Mouse (Mus musculus) cerebellum, postnatal 25 days (tissue): Measurements from ENCODE around the gene Zfp644.
"Not testable (repeated sequence)": the region's sequence is repeated elsewhere in the genome, so short reads cannot be mapped to it uniquely, and the experiment has no call there.

ENCODE experiments used
- DNase-seq, 2 experiments: peaks; one replicate each; pipeline ENCODE4 v3.0.0; 2021; ENCODE audit warnings: mixed read lengths in 2 of 2

Zfp644 gene

DNA sequence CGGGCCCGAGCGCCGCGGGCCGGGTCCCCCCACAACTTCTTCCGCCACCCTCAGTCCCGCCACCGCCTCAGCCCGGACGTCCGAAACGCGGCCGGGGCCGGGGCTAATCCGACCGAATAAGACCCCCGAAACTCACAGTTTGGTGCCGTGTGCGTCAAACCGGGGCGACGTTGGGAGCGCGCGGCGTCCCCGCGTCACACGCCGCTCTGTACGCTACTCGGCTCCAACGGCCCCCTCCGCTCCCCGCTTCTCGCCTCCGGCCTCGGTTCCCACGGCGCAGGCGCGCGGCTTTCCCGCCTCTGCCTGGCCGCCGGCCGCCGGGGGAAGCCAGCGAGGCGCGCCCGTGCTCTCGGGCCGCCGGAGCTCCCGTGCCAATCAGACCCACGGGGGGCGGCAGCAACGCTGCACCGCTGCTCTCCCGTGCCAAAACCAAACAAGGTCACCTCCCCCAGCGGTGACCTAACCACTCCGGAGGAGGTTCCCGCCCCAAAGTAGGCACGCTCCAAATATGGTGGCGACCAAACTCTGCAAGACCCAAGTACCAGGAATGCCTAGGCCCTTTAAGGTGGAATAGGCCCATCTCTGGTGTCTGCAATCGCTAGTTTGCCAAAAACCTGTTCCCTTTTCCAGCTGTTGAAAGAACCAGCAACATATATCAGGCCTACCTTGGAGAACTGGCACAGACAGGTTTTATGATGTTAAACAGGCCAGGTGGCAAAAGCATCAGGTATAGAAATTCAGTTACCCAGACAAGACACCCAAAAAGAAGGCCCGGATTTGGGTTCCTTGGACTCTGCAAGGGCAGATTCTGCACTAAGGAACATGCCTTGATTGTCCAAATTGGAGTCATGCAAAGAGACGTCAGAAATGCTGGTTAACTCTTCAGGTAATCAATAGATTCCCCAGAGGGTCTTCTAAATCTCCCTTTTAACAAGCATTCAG is at the start of gene Zfp644:
Zfp644 (minus strand) TSS at position 892 of the 942 bp plus-strand sequence.
- peak; percentile 93 to 95 for DNase-seq

GRCm38 (mm10) chr5:106739716-106740115 is 42.6 kb upstream of the Zfp644 start:
- no peak for DNase-seq

DNA sequence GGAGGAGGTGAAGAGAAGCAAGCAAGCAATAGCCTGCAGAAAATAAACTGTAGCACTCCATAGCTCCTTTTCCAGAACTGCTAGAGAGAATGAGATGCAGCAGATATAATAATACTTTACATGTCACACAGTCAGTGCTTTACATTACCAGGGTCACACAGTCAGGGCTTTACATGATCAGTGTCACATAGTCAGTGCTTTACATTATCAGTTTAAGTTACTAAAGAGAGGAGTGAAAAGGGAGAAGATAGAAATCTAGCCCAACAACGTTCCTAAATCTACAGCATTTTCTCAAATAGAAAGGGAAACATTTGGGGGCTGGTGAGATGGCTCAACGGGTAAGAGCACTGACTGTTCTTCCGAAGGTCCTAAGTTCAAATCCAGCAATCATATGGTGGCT is 26.4 kb upstream of the Zfp644 start:
- DNase-seq = no peak

DNA sequence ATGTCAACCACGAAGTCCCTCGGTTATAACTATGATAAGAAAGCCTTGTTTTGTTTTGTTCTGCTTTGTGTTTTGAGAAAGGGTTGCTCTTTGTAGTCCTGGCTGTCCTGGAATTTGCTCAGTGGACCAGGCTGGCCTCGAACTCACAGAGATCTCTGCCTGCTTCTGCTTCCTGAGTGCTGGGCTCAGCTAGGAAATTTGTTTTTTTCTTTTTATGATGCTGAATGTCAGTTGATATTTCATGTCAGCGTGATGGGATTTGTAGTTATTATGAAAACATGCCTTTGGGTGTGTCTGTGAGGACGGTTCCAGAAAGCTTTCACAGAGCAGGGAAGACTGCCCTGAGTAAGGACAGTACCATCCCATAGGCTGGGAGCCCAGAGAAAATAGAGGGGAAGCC is 25.7 kb upstream of the Zfp644 start:
- DNase-seq = no peak

- DNase-seq = no peak
These were observed 14.8 kb upstream of the Zfp644 start for GRCm38 (mm10) chr5:106711870-106712277.

- no peak for DNase-seq
These were observed 14.2 kb upstream of the Zfp644 start for GRCm38 (mm10) chr5:106711220-106711726.

- DNase-seq = no peak
These were observed 13.5 kb upstream of the Zfp644 start for GRCm38 (mm10) chr5:106710611-106711010.

GRCm38 (mm10) chr5:106710085-106710409 is 13.0 kb upstream of the Zfp644 start:
- no peak for DNase-seq

DNA sequence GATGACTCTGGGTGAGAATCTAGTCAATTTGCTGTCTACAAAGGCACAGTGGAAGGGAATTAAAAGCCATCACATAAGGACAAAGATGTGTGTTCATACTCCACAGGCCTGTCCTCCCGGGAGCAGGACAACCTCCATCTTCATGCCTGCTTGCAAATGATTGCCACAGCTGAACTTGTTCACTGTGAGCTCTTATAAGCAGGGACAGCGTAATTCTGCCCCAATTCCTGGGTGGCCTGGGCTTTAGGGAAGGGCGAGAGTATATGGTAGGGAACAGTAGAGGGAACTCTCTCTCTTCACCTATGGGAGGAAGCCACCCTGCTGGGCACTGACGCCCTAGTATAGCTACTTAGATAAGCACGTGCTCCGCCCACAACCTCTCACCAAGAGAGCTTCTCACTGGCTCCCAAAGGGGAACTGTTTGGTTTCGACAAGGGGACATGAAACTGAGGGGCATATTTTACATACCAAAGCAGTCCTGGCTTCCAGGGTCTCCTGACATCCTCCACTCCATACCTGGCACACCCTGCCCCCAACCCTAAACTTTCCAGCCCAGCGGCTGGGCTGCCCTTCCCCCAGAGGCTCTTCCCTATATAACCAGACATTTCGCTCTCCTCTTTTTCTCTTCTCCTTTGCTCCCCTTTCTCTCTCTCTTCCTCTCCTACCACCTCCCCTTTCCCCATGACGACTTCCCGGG is 12.4 kb upstream of the Zfp644 start:
- DNase-seq = no peak

- DNase-seq = no peak
These were observed 9.3 kb upstream of the Zfp644 start for GRCm38 (mm10) chr5:106706363-106706762.

GRCm38 (mm10) chr5:106705162-106705561 is 8.1 kb upstream of the Zfp644 start:
- DNase-seq = no peak

DNA sequence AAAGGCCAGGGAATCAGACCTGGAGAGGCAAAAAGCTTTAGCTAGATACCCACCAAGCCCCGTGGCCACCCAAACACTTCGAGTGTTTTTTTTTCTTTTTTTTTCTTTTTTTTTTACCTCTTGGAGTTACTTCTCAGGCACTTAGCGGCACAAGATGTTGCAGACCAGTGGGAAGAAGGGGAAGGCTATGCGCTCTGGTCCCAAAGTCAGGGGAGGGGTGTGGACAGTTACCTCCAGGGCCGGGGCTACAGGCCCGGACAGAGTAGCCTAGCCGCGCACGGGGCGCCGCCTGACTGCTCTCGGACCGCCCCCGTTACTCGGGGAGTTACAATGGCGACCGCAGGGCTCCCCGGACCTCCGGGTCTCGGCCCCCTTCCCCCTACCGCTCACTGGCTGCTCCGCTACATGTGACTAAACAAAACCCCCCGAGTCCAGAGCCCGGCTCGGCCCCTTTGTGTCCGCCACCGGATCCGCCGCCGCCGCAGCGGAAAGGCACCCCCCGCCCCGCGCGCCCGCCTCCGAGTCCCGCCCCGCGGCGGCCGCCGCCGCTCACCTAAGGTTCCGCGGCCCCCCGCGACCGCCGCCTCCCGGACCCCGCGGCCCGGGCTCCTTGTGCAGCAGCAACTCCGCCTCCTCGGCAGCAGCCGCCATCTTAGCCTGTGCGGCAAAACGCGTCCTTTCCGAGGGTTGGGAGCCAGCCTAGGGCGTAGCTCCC is 1.2 kb downstream of the Zfp644 start:
- DNase-seq = peak in 1 of 2 experiments; percentile 80

DNA sequence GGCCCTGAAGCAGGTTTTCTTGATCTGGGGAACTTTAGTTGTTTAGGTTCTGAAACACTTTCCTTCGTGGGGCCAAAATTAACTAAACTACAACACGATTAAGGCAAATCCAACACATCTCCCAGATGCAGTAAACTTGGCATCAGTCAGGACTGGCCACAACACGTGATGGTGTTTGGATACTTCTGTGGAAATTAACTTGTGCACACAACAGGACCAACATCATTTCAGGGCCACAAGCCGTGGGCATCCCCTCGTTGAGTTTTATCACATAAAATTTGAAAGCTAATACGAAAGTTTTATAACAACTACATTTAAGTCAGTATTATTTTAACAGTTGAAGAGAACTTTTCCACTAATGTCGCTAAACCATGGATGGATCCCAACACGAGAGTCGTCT is 1.9 kb downstream of the Zfp644 start:
- DNase-seq = no peak

DNA sequence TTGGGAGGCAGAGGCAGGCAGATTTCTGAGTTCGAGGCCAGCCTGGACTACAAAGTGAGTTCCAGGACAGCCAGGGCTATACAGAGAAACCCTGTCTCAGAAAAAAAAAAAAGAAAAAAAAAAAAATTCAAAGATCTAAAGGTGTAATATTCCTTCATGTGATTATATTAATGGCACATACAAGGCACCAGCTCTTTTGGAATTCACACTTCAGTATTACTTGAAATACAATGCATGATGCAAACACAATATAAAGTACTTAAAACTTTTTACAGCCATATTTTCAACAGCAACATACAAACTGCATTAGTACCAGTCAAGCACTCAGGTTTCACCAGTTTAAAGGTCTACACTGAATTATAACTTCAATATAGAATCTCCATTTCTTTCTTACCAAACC is 2.4 kb downstream of the Zfp644 start:
- no peak for DNase-seq

DNA sequence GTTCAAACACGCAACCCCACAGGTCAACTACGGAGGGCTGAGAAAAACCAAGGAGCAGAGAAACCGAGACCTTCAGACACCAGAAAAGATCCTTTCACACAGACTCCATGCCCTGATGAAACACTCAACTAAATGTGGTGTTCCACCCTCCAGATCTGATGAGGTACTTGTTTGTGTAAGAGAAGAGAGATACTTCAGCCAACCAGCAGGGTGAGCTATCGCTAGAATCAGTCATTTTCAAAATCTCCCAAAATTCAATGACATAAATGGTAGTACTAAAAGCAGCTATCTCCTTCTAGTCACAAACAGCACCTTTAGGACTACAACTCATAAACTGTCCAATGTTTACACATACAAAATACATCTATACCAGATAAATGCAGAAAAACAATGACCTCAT is 4.1 kb downstream of the Zfp644 start:
- peak in 1 of 2 experiments; percentile 17 for DNase-seq

GRCm38 (mm10) chr5:106680636-106681458 is 16.2 kb downstream of the Zfp644 start:
- no peak for DNase-seq

GRCm38 (mm10) chr5:106679659-106680058 is 17.4 kb downstream of the Zfp644 start:
- DNase-seq = no peak

DNA sequence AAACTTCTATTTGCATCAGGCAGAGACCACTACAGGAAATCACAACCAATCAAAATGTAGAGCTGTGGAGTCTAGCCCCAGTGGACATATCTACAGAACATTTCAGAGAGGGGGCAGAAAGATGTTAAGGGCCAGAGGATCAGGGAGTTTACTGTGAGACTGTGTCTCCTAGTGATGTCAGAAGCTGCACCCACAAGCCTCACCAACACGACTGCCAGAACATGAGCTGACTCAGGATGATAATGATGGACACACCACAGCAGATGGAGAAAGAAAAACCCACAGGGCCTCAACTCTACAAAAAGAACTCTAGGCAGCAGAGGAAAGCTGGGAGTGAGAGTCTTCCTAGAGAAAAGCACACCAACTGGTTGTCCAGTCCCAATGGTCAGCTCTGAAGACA is 18.3 kb downstream of the Zfp644 start:
- DNase-seq = not testable (repeated sequence)

DNA sequence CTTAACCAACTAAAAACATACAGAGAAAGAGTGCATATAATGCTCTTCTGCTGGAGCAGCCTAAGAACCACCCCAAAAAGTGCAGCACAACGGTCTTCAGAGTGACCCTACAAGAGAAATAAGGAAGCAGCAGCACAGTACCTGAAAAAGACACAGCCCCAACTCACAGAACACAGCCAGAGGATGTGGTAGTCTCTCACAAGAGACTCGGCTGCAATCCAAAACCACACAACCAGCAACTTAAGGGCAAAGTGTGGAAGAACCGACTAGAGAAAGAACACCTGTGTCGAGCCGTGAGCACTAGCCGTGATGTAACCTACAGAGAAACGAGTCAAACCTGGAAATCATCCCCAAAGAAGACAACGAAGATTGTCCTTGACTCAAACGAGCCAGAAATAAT is 20.3 kb downstream of the Zfp644 start:
- DNase-seq = no peak

DNA sequence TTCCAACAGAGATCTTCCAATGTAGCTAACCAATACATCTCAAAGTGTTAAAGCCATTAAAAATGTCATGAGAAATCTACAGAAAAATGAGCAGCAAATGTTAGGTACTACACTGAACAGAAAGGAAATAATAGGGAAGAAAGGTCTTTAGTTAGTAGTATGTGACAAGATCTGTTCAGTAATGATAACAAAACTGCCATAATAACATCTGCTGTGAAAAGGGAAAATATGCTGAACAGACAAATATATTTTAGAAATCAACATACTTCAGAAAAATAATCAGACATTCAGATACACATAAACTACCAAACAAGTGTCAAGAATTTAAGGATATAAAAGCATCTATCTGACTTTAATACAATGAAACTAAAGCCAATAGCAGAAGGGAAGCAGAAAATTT is 24.5 kb downstream of the Zfp644 start:
- DNase-seq = no peak

DNA sequence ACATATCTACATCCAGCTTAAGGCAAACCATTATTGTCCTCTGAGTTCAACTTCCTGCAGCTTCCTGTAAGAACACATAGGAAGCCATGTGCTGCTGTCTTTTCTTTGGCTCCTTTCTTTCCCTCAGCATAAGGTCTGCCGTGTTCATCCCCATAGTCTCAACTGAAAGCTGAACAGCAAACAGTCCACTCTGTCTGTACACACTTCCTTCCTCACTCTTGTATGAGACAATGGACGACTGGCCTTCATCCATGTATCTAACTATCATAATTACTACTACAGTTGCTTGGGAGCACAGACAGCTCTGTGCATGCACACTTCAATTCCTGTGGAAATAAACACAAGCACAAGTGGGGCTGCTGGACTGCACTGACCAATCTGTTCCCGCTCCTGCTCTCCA is 25.2 kb downstream of the Zfp644 start:
- no peak for DNase-seq

DNA sequence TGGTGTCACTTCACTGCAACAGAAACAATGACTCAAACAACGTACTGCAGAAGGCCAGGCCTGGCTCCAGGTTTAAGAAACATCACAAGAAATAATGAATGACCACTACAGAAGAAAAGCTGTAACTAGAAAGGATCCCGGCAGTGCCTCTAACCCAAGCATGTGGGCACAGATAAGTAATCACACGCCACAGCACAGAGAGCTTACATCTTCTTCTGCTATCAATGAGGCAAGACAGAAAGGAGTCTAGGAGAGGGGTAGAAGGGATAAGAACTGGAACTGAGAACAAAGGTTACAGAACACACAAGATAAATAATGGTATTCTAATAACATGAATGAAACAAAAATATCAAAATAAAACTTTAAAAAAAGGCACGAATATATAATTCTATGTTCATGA is 32.2 kb downstream of the Zfp644 start:
- DNase-seq = no peak
